Mouse (Mus musculus): ENCODE results near the gene Vwce.

Gene Vwce

GRCm38 (mm10) chr19:10634106-10634871 is at the start of gene Vwce:
TSS of gene Vwce (plus strand) at chr19:10634213.
- DNase-seq = peak; percentile 25

- DNase-seq = no peak
These were observed 48.9 kb upstream of the Vwce start for GRCm38 (mm10) chr19:10585112-10585511.

GRCm38 (mm10) chr19:10587231-10587630 is 46.8 kb upstream of the Vwce start:
- no peak for DNase-seq

DNA sequence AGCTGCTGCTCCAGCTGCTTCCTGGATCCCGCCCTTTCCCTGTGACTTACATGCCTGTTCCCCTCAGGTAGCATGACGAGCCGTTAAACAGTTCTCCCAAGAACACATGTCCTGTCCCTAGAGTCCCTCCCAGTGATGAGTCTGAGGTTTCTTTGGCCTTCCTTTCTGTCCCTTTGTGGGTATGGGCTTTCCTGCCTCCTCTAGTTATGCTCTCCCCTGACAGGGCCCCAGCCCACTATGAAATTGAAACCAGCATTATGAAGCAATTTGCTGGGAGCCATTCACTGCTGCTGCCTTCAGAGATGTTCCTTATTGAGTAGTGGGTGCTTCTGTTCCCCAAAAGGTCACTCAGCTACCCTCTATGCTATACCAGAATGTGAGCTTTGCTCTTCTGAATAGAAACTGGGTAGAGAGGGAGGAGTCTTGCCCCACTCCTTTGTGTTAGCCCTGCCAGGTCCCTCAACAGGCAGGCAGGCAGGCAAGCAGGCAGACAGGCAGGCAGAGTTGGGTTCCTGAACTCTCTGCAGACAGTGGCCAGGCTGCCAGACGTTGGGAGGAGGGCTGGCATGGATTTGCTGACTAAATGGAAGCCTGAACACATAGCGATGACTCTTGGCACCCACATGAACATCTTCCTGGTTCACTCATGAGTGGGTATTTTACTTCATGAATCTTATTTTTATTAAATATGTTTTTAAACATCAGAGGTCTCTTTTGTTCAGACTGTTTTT is 44.7 kb upstream of the Vwce start:
- DNase-seq = no peak

- no peak for DNase-seq
These were observed 43.7 kb upstream of the Vwce start for GRCm38 (mm10) chr19:10590301-10590700.

DNA sequence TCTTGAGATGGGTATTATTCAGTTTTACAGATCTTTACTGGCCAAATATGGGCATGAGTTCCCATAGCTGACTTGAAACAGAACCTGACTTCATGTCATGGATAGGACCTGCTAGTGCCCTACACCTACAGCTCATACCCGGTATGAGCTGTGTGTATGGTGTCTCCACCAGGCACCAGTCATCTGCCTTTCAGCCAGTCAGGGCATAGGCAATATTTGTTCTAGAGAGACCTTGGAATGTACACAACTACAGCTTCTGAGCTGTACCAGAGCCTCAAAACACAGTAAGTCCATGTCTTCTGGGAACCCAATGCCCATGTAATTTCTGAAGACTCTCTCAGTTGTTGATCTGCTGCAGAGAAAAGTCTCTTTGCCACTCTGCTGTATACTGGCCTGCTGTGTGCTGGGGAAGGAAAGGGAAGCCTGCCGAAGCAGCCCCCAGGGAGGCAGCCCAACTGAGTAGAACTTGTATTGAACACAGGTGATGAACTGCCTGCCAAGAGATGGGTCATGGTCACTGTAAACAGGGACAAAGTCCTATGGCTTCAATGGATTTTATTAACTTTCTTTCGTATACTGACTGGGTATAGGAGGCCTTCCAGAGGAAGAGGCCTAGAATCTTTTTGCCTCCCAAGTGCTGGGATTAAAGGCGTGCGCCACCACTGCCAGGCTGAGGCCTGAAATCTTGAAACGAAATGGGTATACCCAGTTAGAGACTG is 42.2 kb upstream of the Vwce start:
- DNase-seq = no peak

GRCm38 (mm10) chr19:10598188-10598587 is 35.8 kb upstream of the Vwce start:
- peak; percentile 44 for DNase-seq

- no peak for DNase-seq
These were observed 34.4 kb upstream of the Vwce start for GRCm38 (mm10) chr19:10599648-10600047.

GRCm38 (mm10) chr19:10602247-10602769 is 31.7 kb upstream of the Vwce start:
- no peak for DNase-seq

DNA sequence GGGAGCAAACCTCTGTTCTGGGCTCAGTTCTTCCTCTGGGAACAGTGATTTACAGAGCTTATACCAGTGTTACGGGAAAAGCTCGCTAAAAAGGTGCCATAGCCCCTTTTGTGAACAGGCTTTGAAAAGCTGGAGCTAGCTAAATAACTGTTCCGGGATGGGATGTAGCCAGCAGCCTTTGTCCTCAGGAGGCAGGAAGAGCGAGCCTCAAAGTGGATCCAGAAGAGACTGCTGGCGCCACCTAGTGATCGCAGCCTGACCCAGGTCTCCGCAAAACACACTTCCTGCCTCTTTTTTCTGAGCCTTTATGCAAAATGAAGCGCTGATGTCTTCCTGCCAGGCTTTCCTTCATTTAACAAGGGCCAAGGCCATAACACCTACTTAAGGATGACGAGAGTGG is 31.2 kb upstream of the Vwce start:
- peak; percentile 96 for DNase-seq

DNA sequence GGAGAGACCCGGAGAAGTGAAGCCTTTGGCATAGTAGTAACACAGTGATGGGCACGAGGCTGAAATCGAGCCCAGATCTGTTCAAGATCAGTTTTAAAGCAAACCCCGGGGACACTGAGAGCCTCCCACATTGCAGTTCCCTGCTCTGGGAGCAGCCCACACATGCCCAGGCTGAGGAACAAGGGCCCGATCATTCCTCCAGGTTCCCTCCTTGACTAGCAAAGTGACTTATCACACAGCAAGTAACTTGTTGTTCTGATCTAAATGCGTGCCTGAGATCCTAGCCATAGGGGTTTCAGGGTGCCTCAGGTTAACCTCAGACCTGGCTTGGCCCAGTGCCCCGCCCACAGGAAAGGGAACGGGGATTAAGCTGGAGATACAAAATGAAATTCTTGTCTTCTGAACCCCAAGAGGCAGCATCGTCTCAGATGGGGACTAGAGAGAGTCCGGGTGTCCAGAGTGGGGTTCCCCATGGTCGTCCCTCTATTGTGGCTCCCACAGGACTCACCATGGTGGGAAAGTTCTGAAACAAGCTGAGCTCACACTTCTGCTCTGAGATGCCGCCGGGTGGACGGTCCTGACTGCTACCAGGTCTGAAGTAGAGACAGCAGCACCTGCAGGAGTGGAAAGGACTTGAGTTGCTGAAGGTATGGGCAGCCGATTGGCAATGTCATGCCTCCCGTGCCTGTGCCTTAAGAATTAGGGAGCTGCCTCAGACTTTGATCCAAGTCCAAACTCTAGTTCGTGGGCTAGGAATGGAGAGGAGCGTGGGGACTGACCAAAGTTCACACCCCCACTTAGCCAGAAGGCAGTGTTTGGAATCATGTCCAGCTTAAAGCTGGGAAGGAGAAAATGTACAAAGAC is 30.1 kb upstream of the Vwce start:
- DNase-seq = no peak

DNA sequence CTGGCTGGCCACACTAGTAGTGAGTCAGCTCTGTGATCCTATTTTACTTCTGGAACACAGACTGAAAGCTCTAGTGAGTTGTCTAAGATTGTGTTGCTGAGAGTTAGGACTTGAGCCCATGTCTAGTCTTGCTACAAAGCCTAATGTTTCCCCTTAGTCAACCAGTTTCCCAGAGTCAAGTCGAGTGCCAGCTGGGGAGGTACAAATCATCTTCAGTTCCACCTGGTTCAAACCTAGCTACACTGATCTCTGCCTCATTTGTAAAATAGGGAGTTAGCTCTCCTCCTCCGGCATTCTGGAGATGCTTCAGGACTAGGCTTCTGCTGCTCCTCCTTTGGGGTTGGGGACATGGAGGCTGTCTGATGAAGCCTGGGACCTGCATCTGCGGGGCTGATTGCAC is 29.5 kb upstream of the Vwce start:
- DNase-seq = no peak

DNA sequence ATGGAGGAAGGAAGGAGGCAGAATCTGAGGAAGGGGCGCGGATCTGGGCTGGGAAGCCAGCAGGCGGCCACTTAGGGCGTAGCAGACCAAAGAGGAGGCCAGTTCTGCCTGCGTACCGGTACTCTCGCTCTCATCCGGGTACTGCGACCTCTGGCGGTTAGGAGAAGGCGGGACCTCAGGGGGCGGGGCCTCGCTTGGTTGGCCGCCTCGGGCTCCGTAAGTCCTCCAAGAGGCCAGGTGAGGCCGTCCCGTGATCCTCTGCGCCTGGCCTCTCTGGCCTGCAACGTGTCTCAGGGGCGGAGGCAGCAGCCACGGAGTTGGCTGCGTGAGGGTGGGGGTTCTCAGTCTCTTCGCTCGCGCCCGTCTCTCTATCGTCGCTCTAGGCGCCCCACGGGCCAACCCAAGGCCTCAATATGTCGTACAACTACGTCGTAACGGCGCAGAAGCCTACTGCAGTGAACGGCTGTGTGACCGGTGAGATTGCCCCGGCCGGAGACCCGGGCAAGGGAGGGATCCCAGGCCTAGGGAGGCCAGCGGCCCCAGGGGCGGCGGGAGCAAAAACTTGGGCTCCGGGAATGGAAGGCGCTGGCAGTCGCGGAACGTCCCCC is 28.6 kb upstream of the Vwce start, which contains the start of the genes Ddb1 and Tkfc:
Gene Ddb1 (plus strand): TSS at position 35 of the 608 bp plus-strand sequence.
Gene Tkfc (minus strand): TSS at position 362 of the 608 bp plus-strand sequence.
- DNase-seq = peak; percentile 99

DNA sequence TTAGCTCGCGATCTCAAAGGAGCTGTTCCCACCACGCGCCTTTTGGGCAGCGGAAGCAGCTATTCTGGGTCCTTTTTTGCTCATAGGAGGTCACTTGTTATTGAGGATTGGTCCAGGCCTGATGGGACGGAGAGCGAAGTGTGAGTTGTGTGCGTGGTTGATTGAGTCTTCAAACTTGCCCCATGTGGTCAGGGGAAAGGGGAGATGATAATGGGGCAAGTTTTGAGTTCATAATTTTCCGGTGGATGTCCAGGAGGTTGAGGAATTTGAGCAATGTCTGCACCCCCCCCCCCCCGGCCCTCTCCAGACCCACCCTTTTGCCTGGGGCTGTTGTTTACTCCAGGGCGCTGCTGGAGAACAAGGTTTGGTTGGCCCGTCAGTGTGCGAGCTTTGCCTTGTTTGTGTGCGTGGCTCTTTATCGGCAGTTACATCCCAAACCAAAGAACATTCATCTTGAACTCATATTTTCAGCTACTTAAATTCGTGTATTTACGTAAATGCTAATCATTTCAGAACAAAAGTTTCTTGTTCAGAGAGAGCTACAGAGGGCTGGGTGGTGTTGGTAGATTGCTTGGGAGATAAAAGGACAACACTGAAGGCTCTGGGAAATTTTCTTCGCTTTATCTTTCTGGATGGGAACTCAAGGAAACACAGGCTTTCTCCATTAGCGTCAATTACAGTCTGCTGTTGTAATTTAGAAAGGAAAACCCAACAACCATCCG is 28.0 kb upstream of the Vwce start:
- peak; percentile 30 for DNase-seq

GRCm38 (mm10) chr19:10608573-10609240 is 25.3 kb upstream of the Vwce start:
- no peak for DNase-seq

GRCm38 (mm10) chr19:10634872-10635318 is 882 bp downstream of the Vwce start:
- DNase-seq = peak; percentile 21

- DNase-seq = no peak
These were observed 3.8 kb downstream of the Vwce start for GRCm38 (mm10) chr19:10637840-10638239.

DNA sequence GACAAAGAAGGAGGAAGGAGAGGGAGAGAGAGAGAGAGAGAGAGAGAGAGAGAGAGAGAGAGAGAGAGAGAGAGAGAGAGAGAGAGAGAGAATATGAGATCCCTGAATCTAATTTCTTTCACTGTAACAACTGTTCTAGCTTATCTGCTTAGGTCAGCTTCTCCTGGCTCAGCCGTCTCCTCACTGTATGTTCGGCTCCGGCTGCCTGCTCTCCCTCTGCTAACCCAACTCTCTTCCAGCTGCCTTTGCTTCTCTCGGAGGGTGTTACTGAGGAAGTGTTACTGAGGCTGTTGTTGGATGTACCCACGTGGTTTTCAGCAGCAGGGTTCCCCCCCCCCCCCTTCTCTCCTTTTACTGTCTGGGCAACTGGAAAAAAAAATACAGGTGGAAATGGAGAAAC is 6.1 kb downstream of the Vwce start:
- no peak for DNase-seq

DNA sequence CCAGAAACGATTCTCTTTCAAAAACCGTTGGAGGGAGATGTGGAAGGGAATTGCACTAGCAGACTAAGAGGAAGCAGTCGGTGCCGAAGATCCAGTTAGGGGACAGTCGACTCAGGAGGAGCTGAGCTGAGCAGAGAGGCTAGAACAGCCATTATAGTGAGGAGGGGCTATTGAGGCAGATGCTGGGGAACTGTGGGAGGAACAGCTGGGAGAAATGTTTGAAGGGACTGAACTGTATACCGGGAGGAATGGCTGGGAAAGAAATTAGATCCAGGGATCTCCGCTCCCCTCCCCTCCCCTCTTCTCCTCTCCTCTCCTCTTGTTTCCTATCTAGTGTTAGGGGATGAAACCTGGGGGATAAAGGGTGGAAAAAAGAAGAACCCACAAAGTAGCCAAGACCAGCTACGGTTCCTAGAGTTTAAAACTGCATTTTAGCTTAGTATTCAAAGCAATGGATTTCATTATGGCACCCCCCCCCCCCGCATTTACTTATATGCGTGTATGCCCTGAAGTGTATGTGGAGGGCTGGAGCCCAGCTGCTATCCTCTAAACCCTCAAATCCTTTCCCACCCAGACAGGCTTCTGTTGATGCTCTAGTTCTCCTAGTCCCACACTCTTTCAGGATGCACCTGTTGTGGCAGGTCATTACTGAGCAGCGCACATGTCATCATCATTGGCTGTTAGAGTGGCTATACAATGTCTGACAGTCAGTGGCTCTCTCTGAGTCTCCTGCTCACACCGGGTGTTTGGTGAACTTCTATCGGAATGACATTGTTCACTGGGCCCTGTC is 6.8 kb downstream of the Vwce start:
- no peak for DNase-seq

DNA sequence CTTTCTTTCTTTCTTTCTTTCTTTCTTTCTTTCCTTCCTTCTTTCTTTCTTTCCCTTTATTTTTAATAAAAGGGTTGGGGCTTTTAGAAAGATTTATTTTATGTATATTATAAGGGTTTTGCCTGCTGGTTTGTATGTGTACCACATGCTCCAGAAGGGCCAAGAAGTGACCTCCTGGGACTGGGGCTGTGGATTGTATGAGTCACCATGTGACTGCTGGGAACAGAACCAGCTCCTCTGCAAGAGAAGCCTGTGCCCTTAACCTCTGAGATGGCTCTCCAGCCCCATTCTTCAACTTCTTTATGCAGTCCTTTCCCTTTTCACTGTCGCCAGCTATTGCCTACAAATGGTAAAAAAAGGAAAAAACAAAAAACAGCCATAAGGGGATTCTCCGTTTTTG is 11.6 kb downstream of the Vwce start:
- DNase-seq = no peak

Measured in lung, postnatal 36 days (tissue).